Mouse (Mus musculus) heart, adult 2 months (tissue): ENCODE measurements around the gene Dscam. TPM values are rescaled to one million over a fixed set of nuclear protein-coding genes. Genes with fewer than 3 reads are reported as not detected.

Experiments used
- DNase-seq, 2 experiments: peaks; one replicate each; pipeline ENCODE4 v3.0.0; 2021
- H3K27ac ChIP-seq: fragments of 200-600 bp; 2 replicates; pipeline ENCODE4 v1.8.1; 2022
- H3K27me3 ChIP-seq: fragments of 200-500 bp; 2 replicates; pipeline ENCODE4 v1.6.1; 2012; ENCODE audit warnings: mild to moderate bottlenecking, low read length, inconsistent platforms, mixed read lengths; ENCODE audit not compliant: control insufficient read depth, insufficient read depth
- H3K36me3 ChIP-seq: fragments of 200-500 bp; 2 replicates; pipeline ENCODE4 v1.6.1; 2012; ENCODE audit warnings: low read length, inconsistent platforms; ENCODE audit not compliant: control insufficient read depth, insufficient read depth
- H3K4me1 ChIP-seq: fragments of 200-500 bp; 2 replicates; pipeline ENCODE4 v1.6.1; 2011; ENCODE audit warnings: low read length; ENCODE audit not compliant: control insufficient read depth, insufficient read depth
- H3K4me3 ChIP-seq: fragments of 200-600 bp; 2 replicates; pipeline ENCODE4 v1.8.1; 2022
- H3K79me2 ChIP-seq: fragments of 200-500 bp; replicated peaks from 2 replicates; pipeline ENCODE4 v1.6.1; 2012; ENCODE audit warnings: mild to moderate bottlenecking, inconsistent platforms, low read length, moderate library complexity, mixed read lengths; ENCODE audit not compliant: control insufficient read depth, insufficient read depth
- H3K9ac ChIP-seq: fragments of 200-500 bp; 2 replicates; pipeline ENCODE4 v1.6.1; 2012; ENCODE audit warnings: low read depth, mild to moderate bottlenecking, control low read depth, inconsistent platforms, low read length, mixed read lengths
- CTCF ChIP-seq: fragments of 200-600 bp; IDR thresholded peaks from 2 replicates; pipeline ENCODE4 v1.8.1; 2022; ENCODE audit warnings: antibody characterized with exemption, mild to moderate bottlenecking, moderate library complexity
- EP300 ChIP-seq: fragments of 200-500 bp; IDR thresholded peaks from 2 replicates; pipeline ENCODE4 v1.6.1; 2011; ENCODE audit warnings: low read depth, low read length, control low read depth; ENCODE audit not compliant: insufficient read depth
- POLR2A ChIP-seq: fragments of 200-500 bp; IDR thresholded peaks from 2 replicates; pipeline ENCODE4 v1.6.1; 2011; ENCODE audit warnings: mild to moderate bottlenecking, low read depth, low read length, control low read depth; ENCODE audit not compliant: insufficient read depth
- WGBS: fragments of 180-500 bp; shearing (Covaris S2); methylation state at CpG from one replicate; pipeline ENCODE4 v1.1.7; 2018; 5-methylcytosine and 5-hydroxymethylcytosine counted together
- intact Hi-C: fragments of 180-260 bp; cut with DNase I; formaldehyde crosslinking; loops from one replicate; pipeline ENCODE4 v1.15.1; 2025
- polyA plus RNA-seq: library from polyadenylated mRNA; depleted of rRNA; stranded (reverse); fragments of >200 nt; gene quantifications from 2 replicates; pipeline ENCODE4 v1.2.3, GENCODE M21; 2012
- total RNA-seq, 2 experiments: library from RNA; stranded (reverse); gene quantifications; 2 replicates each; pipeline ENCODE4 v1.2.3; 2021

Dscam gene
- total and polyA plus RNA-seq, 3 experiments, result 0.06 TPM; not detected in 2

DNA sequence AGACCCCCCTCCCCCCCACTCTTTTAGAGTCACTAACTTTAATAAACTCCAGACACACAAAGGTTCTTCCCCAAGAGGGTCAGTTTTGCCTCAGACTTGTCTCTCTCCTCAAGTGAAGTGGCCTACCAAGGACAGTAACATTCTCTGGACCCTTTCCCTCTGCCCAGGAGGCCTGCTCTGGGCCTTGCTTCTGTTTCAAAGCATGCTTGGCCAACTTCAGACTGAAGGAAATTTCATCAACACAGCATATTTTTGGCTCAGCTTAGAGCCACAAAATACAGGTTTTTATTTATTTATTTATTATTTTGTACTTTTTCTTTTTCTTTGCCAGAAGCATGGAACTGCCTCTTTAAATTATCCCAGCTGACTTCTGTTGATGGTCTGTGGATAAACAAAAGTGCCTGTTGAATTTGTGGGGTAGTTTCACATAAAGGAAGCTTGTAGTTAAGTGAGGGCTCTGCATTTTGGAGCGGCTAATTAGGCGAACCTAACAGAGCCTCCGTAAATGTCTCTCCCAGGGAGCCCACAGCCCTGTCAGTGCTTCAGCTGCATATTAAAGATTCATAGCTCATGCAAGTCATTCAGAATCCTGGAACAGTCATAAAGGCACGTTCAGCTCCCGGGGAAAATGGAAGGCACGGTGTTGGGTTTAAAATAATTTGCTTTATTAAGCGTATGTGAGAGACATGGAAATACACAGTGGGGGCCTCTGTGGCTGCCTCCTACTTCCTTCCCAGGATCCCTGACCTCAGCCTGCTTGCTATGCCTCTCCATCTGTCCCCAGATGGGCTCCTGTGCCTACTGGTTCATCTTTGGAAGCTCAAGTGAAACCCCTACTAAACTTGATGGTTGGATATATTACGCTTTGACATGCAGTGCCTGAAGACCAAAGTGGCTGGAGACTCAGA, 606.9 kb downstream of the Dscam start:
- Histone ChIP-seq H3K79me2 (no peaks in the 10 kb centered on the region), H3K4me3 (no peak overlapping the region), H3K9ac (no peak overlapping the region), H3K36me3 (no peaks in the 10 kb centered on the region), H3K27me3 (no peaks in the 10 kb centered on the region), H3K27ac (no peak overlapping the region), H3K4me1 (no peaks in the 10 kb centered on the region)
- DNase-seq, result no peak
- WGBS, result 87% methylated on average over 8 of the region's 8 CpGs
- no peak for TF ChIP-seq CTCF
- no peak for TF ChIP-seq POLR2A
- TF ChIP-seq EP300, result no peak
- intact Hi-C loops, result no loop called here

DNA sequence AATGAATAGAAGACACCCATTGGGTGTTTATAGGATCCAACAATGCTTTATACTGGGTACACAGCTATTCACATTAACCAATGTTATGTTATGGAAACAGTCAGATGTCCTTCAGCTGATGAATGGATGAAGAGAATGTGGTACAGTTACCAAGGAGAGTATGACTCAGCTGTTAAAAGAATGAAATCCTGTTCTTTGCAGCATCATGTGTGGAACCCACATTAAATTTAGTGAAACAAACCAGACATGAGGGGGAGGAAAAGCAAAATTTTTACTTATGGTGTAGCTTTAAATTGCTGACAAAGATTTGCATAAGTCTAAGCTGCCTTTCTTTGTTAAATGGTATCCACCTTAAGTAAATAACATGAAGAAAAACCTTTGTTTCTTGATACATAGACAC, 610.8 kb downstream of the Dscam start:
- intact Hi-C loops, result no loop called here
- no peak overlapping the region for H3K4me3 ChIP-seq
- no peaks in the 10 kb centered on the region for H3K36me3 ChIP-seq
- no peak overlapping the region for H3K27ac ChIP-seq
- H3K79me2 ChIP-seq, result no peaks in the 10 kb centered on the region
- TF ChIP-seq CTCF (no peak), POLR2A (no peak), EP300 (no peak)
- no peaks in the 10 kb centered on the region for H3K27me3 ChIP-seq
- no peaks in the 10 kb centered on the region; the same call in 1 of the 2 replicates for H3K4me1 ChIP-seq
- DNase-seq, result no peak
- no peak overlapping the region for H3K9ac ChIP-seq

DNA sequence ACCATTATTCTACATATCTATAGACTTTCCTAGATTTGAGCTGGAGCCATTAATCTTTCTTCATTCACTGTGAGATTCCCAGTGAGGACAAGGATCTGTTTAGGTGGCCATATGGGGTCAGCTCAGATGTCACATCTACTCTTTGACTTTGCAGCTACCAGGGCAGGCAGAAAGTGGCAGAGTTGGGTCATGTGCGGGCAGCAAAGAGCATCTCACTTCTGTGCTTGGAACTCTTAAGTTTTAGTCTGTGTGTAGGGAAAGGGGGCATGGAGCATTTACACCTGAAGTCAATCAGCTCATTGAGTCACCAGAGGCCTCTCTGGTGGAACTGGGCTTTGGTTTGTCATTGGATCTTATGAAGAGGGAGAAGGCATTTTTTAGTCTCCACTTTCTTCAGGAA, 612.2 kb downstream of the Dscam start:
- no peak for DNase-seq
- Histone ChIP-seq H3K36me3 (no peaks in the 10 kb centered on the region), H3K4me3 (no peak overlapping the region), H3K27me3 (no peaks in the 10 kb centered on the region), H3K9ac (no peak overlapping the region), H3K27ac (no peak overlapping the region), H3K4me1 (no peaks in the 10 kb centered on the region; the same call in 1 of the 2 replicates), H3K79me2 (no peaks in the 10 kb centered on the region)
- intact Hi-C loops, result no loop called here
- 95% methylated on average over 1 of the region's 1 CpGs for WGBS
- TF ChIP-seq CTCF (no peak), EP300 (no peak)

DNA sequence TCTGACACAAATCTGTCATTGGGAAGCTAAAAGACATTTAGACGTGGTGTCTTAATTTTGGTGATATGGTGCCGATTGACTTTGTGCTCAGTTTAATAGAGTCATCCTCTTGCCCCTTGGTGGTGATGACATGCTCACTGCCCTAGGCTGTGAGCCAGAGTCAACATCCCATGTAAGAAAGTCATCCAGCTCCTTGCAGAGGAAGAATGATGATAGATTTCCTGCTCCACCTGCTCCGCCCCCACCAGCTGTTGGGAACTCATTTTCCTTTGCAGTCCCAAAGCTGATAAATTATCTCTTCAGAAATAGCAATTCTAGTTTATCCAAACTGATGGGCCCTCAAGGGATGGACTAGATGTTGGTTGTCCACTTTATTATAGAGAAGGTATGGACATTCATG, 613.9 kb downstream of the Dscam start:
- Histone ChIP-seq H3K27ac (no peak overlapping the region), H3K4me3 (no peak overlapping the region), H3K9ac (no peak overlapping the region), H3K4me1 (no peaks in the 10 kb centered on the region; the same call in 1 of the 2 replicates), H3K27me3 (no peaks in the 10 kb centered on the region), H3K79me2 (no peaks in the 10 kb centered on the region), H3K36me3 (no peaks in the 10 kb centered on the region)
- intact Hi-C loops, result no loop called here
- TF ChIP-seq CTCF (no peak), POLR2A (no peak), EP300 (no peak)
- no peak for DNase-seq
- 27% methylated on average over 3 of the region's 3 CpGs for WGBS

DNA sequence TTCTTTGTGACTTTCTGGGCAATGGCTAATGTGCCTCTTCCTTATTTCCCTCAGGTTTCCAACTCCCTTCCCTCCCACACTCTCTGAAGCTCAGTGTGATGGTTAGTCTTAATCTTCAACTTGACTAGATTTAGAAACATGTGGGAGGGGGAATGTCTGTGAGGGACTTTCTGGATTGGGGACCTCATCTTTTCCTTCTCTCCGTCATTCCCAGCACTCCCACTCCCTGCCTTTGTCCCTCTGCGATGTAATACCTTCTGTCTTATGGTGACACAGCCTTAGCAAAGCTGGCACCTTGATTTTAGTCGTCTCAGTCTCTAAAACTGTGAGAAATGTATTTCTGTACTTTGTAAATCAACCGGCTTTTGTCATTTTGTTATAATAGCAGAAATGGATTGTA, 615.1 kb downstream of the Dscam start:
- no peak overlapping the region for H3K9ac ChIP-seq
- no peak overlapping the region for H3K27ac ChIP-seq
- no peak for DNase-seq
- H3K79me2 ChIP-seq, result no peaks in the 10 kb centered on the region
- 78% methylated on average over 4 of the region's 4 CpGs for WGBS
- H3K4me1 ChIP-seq, result no peaks in the 10 kb centered on the region; the same call in 1 of the 2 replicates
- H3K36me3 ChIP-seq, result no peaks in the 10 kb centered on the region
- H3K27me3 ChIP-seq, result no peaks in the 10 kb centered on the region
- no peak for TF ChIP-seq CTCF
- no peak for TF ChIP-seq POLR2A
- no peak for TF ChIP-seq EP300
- H3K4me3 ChIP-seq, result no peak overlapping the region
- intact Hi-C loops, result no loop called here

DNA sequence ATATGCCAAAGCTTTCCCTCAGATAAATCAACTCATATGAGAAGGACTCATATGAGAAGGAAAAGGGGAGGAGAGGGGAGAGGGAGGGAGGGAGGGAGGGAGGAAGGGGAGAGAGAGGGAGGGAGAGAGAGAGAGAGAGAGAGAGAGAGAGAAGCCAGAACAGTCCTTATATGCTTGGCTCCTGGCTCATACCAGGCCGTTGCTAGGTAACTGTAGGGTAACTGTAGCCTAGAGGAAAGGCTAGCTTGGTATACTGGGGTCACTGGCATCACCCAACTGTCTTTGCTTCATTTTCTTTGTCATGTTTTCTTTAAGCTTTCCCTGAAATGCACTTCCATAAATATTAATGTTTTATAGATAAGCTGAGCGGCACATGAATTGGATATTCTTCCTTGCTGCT, 617.9 kb downstream of the Dscam start:
- no peak overlapping the region for H3K9ac ChIP-seq
- WGBS, result 81% methylated on average over 2 of the region's 2 CpGs
- no peaks in the 10 kb centered on the region for H3K79me2 ChIP-seq
- intact Hi-C loops, result no loop called here
- H3K4me1 ChIP-seq, result no peaks in the 10 kb centered on the region; the same call in 1 of the 2 replicates
- H3K36me3 ChIP-seq, result no peaks in the 10 kb centered on the region
- DNase-seq, result no peak
- no peak for TF ChIP-seq POLR2A
- no peak overlapping the region for H3K4me3 ChIP-seq
- H3K27ac ChIP-seq, result no peak overlapping the region
- no peaks in the 10 kb centered on the region for H3K27me3 ChIP-seq
